Mouse (Mus musculus) left cerebral cortex, adult 2 months (tissue): ENCODE measurements around the gene Ints13. TPM values are rescaled to one million over a fixed set of nuclear protein-coding genes. Genes with fewer than 3 reads are reported as not detected.

ENCODE experiments used
- DNase-seq, 2 experiments: peaks; one replicate each; pipeline ENCODE4 v3.0.0; 2021 to 2022; ENCODE audit warnings: low spot score in 2 of 2, mixed read lengths in 1 of 2; ENCODE audit errors: extremely low spot score in 1 of 2
- H3K27ac ChIP-seq: fragments of 200-600 bp; 2 replicates; pipeline ENCODE4 v1.8.1; 2022
- H3K4me3 ChIP-seq: fragments of 200-600 bp; 2 replicates; pipeline ENCODE4 v1.8.1; 2022
- CTCF ChIP-seq: fragments of 200-600 bp; IDR thresholded peaks from 2 replicates; pipeline ENCODE4 v1.8.1; 2022; ENCODE audit warnings: antibody characterized with exemption, mild to moderate bottlenecking, moderate library complexity
- intact Hi-C: fragments of 180-260 bp; cut with DNase I; formaldehyde crosslinking; loops from one replicate; pipeline ENCODE4 v1.15.1; 2025
- total RNA-seq, 2 experiments: library from RNA; stranded (reverse); gene quantifications; 2 replicates each; pipeline ENCODE4 v1.2.3; 2021

The Ints13 gene
- total RNA-seq, 2 experiments from 2014 or later = 38.4 to 38.6 TPM

GRCm38 (mm10) chr6:146538071-146538470, 39.6 kb downstream of the Ints13 start:
- Histone ChIP-seq H3K27ac (no peak overlapping the region), H3K4me3 (no peak overlapping the region)
- TF ChIP-seq CTCF = no peak
- DNase-seq = no peak
- intact Hi-C loops = no loop called here

- no peak for TF ChIP-seq CTCF
- intact Hi-C loops = no loop called here
- no peak for DNase-seq
Observed at GRCm38 (mm10) chr6:146537111-146537510, 40.5 kb downstream of the Ints13 start.

GRCm38 (mm10) chr6:146535501-146535900, 42.1 kb downstream of the Ints13 start:
- DNase-seq = no peak
- TF ChIP-seq CTCF = no peak
- Histone ChIP-seq H3K4me3 (no peak overlapping the region), H3K27ac (no peak overlapping the region)
- intact Hi-C loops = no loop called here

More at GRCm38 (mm10) chr6:146537111-146537510, 40.5 kb downstream of the Ints13 start:
- no peak overlapping the region for H3K27ac ChIP-seq
- no peak overlapping the region for H3K4me3 ChIP-seq

GRCm38 (mm10) chr6:146533146-146533545, 44.5 kb downstream of the Ints13 start:
- TF ChIP-seq CTCF = no peak
- intact Hi-C loops = no loop called here
- Histone ChIP-seq H3K4me3 (no peak overlapping the region), H3K27ac (no peak overlapping the region)
- no peak for DNase-seq

GRCm38 (mm10) chr6:146530769-146531168, 46.9 kb downstream of the Ints13 start:
- intact Hi-C loops = no loop called here
- TF ChIP-seq CTCF = no peak

GRCm38 (mm10) chr6:146530363-146530762, 47.3 kb downstream of the Ints13 start:
- no peak overlapping the region for H3K4me3 ChIP-seq
- intact Hi-C loops = no loop called here
- TF ChIP-seq CTCF = no peak

More at GRCm38 (mm10) chr6:146530769-146531168, 46.9 kb downstream of the Ints13 start:
- Histone ChIP-seq H3K27ac (no peak overlapping the region), H3K4me3 (no peak overlapping the region)
- no peak for DNase-seq

GRCm38 (mm10) chr6:146527537-146527936, 50.1 kb downstream of the Ints13 start:
- Histone ChIP-seq H3K4me3 (no peak overlapping the region), H3K27ac (no peak overlapping the region)
- TF ChIP-seq CTCF = no peak
- DNase-seq = no peak
- intact Hi-C loops = no loop called here

More at GRCm38 (mm10) chr6:146530363-146530762, 47.3 kb downstream of the Ints13 start:
- DNase-seq = no peak
- H3K27ac ChIP-seq = no peak overlapping the region

GRCm38 (mm10) chr6:146525500-146525899, 52.1 kb downstream of the Ints13 start:
- no peak for TF ChIP-seq CTCF
- Histone ChIP-seq H3K27ac (no peak overlapping the region), H3K4me3 (no peak overlapping the region)
- intact Hi-C loops = no loop called here
- no peak for DNase-seq

GRCm38 (mm10) chr6:146521456-146522245, 56.0 kb downstream of the Ints13 start:
- Histone ChIP-seq H3K4me3 (no peak overlapping the region), H3K27ac (no peak overlapping the region)
- intact Hi-C loops = no loop called here
- no peak for TF ChIP-seq CTCF
- no peak for DNase-seq

- DNase-seq = no peak
- intact Hi-C loops = no loop called here
- no peak for TF ChIP-seq CTCF
- no peak overlapping the region for H3K27ac ChIP-seq
- no peak overlapping the region for H3K4me3 ChIP-seq
Observed at GRCm38 (mm10) chr6:146519019-146519418, 58.6 kb downstream of the Ints13 start.

- Histone ChIP-seq H3K27ac (no peak overlapping the region), H3K4me3 (no peak overlapping the region)
- intact Hi-C loops = no loop called here
- no peak for TF ChIP-seq CTCF
- no peak for DNase-seq
Observed at GRCm38 (mm10) chr6:146515936-146516335, 61.7 kb downstream of the Ints13 start.

GRCm38 (mm10) chr6:146514531-146514948, 63.1 kb downstream of the Ints13 start:
- Histone ChIP-seq H3K4me3 (no peak overlapping the region), H3K27ac (no peak overlapping the region)
- intact Hi-C loops = no loop called here
- no peak for TF ChIP-seq CTCF
- DNase-seq = no peak

- Histone ChIP-seq H3K27ac (no peak overlapping the region), H3K4me3 (no peak overlapping the region)
- no peak for TF ChIP-seq CTCF
- no peak for DNase-seq
- intact Hi-C loops = no loop called here
Observed at GRCm38 (mm10) chr6:146513899-146514298, 63.7 kb downstream of the Ints13 start.
